Mouse (Mus musculus) retina, embryonic 14.5 days (tissue): ENCODE measurements at regions not wholly inside any gene's neighbourhood (a gene's known extent, or its start where the extent isn't known, plus 50 kb on each side); places are given as distances from the start of the nearest gene placed in this dataset.

Experiments used
- DNase-seq: peaks from one replicate; pipeline ENCODE4 v3.0.0-alpha.2; 2015; ENCODE audit warnings: low spot score

DNA sequence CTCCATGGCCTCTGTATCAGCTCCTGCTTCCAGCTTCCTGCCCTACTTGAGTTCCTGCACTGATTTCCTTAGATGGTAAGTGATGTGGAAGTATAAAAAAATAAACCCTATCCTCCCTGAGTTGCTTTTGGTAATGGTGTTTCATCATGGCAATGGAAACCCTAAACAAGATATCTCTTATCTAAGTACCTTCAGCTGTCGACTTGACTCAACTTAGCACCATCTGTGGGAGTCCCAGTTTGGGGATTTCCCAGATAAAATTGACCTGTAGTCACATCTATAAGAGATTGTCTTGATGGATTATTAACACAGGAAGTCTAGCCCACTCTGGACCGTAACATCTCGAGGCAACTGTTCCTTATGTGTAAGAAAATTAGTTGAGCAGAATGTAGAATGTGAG lies 570.2 kb upstream of the Gm10306 start:
- DNase-seq, result no peak

- DNase-seq, result no peak
Observed at GRCm38 (mm10) chr4:93990273-93990869, 566.0 kb upstream of the Gm10306 start.

GRCm38 (mm10) chr4:94005818-94006217 lies 550.5 kb upstream of the Gm10306 start:
- DNase-seq, result no peak

- peak; percentile 82 for DNase-seq
Observed at GRCm38 (mm10) chr4:94007088-94007768, 549.1 kb upstream of the Gm10306 start.

- DNase-seq, result no peak
Observed at GRCm38 (mm10) chr4:94015713-94016112, 540.6 kb upstream of the Gm10306 start.

DNA sequence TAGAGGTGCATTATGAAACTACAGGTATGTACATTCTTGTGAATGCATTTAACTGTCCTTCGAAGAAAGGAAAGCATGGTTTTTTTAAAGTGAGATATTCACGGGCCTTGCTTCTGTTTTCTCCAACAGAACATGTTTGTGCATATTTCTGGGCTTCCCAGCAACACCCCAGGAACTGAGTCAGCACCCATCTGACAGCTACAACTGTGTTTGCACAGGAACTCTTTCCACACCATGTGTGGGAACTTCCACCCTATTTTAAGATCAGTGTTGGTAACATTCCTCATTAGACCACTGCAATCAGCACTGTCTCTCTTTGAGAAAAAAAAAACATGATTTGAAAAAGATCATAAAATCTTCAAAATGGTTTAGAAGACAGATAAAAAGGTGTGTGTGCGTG lies 538.6 kb upstream of the Gm10306 start:
- no peak for DNase-seq

GRCm38 (mm10) chr4:94049629-94050310 lies 506.6 kb upstream of the Gm10306 start:
- no peak for DNase-seq

DNA sequence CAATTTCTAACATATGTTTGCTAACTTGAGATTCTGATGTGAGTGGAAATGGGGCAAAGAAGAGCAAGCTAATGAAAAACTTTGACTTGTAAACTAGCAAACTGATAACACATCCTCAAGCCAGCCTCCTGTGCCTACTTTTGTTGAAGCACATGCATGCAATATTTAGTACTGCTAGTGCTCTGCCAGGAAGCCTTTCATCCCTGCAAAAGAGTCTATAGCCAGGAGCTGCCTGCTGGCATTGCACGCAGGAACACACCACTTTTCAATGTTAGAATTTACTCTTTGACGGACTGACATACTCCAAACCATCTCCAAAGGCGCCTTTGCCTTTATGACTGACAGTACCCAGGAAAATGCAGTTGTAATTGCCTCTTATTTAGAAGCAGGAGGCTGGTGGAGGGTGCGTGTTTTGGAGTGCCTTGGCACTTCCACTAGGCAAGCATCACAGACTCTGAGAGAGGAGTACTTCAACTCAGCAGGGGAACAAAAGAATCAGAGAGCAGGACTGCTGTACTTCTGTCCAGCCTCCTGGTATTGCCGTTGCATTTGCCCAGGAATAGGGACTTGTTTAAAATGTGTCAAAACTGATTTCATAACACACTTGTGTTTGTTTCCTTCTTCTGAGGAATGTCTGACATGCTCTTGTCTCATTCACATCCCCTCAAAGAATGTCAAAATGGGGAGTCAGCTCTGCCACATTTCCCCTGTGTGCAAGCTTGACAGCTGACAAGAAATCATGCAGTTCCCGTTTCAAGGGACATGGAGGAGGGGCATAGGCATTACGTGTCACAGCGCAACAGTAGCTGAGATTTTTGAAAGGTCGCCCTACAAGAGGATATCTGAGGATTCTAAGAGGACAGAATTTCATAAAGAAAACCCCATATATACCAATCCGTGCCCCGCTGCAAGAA lies 503.8 kb upstream of the Gm10306 start:
- no peak for DNase-seq

DNA sequence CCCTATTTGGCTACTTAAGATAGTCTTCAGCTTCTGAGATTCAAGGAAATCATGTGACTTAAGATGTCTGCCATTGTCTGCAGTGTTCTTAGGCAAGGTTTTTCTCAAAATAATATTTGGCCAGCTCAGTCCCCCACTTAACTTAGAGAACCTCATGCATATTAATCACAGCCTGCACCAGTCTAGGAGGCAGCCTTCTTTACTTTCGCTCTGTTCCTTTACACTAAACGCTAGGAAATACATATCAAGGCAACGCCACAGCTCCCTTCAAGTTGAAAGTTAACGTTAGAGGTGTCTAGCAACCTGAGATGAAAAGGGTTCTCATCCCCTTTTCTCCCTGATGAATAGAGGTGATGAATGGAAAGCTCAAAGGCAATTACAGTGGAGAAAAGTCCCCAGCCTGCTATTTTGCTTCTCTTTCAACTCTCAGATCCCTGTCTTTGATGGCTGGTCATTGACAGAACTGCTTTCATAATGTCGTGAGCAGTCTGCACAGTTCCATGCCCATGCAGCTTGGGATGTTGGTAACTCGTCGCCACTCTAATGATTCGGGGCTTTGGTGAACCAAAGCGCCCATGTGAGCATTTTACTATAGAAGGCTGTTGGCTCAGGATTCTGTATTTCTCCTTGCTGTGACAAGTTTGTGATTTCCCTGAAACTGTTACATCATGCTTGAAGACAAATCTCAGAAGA lies 483.0 kb upstream of the Gm10306 start:
- no peak for DNase-seq

GRCm38 (mm10) chr4:94082839-94083238 lies 473.5 kb upstream of the Gm10306 start:
- DNase-seq, result no peak

- no peak for DNase-seq
Observed at GRCm38 (mm10) chr4:94094379-94094778, 462.0 kb upstream of the Gm10306 start.

DNA sequence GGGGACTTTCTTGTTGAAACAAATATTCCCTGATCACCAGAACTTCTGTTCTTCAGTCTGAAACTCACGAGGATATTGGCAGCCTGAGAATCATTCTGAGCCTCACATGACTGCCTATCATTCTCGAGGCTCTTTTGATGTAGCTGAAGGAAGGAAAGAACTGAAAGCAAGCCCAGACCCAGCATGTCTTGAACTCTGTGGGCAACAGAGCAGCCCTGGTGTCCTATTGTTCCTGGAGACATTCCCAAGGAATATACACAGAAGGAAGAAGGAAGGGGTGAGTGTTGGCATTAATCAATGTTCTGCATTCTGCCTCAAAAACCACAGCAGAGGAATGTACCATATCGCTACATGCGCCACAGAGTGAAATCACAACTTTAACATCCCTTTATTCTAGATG lies 449.4 kb upstream of the Gm10306 start:
- no peak for DNase-seq

DNA sequence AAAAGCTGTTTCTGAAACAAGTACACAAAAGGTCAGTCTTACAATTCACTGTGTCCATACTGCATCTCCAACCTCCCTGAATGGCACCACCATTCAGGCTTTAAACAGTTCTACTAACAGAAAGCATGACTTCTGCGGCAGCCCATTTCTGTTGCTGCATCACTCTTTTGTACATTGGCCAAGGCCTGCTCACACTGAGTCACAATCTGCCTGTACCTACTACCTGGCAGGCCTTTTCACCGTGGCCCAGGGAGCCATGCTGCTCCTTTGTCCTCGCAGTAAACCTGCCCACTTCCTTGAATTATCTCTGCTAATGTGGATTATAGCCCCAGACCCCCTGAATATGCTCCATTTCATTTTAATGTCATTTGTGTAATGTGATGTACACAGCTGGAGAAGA lies 439.5 kb upstream of the Gm10306 start:
- DNase-seq, result no peak

- DNase-seq, result peak; percentile 25
Observed at GRCm38 (mm10) chr4:94124177-94124576, 432.2 kb upstream of the Gm10306 start.

- DNase-seq, result no peak
Observed at GRCm38 (mm10) chr4:94137921-94138320, 418.4 kb upstream of the Gm10306 start.

DNA sequence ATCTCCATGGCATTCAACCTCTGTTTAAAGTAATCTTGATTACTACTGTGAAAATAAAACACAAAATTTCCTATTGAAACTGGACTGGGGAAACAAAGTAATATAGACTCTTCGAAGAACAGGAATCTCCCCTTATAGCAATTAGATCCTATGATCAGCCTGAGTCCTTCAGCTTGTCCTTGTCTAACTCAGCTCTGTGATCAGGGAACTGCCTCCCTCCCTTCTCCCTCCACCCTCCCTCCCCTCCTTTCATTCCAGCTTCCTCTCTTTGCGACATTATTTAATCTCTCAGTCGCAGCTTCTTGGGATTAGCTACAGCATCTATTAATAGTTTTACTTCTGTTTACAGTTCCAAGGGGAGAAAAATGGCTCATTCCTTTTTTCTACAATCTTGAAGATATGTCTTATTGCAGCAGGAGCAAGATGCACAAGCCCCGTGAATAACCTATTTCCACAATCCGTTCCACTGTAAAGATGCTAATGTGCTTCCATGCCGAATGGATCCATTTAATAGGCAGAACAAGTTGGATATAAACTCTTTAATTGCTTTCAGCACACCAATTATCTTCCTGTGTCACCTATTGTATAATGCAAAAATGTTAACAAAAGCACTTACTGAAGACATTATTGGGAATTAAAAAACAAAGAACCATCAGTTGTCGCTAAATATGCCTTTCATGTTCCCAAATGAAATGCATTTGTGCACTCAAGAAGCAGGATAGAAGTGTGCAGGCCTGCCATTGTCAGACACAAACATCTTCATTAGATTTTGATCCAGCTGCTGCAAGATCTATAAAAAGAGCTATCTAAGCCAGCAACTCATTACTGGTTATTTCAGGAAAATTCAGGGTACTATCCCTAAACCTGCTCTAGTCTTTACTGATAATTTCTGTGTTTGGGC lies 411.2 kb upstream of the Gm10306 start:
- DNase-seq, result peak; percentile 13

DNA sequence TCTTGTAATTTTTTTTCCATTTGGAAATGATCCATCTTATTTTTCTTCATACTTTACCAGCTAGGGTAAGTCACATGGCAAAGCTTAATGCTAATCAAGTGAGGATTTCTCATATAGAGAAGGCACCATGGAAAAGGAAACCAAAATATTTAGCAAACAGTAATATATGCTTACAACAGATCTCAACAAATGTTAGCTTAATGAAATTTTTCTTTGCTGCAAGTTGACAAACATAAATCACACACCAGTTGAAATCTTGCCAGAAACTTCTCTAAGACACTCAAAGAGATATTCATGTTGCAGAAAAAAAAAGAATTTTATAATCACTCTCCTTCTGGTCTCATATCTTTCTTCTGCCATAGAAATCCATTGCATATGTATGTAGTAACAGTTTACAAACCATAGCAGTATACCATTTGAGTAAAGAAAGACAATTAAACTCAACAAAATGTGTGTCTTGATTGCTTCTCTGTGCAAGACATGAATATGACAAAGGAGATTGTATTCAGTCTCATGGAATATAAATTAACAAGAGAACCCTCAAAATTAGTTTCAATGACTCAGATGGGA lies 408.3 kb upstream of the Gm10306 start:
- DNase-seq, result no peak

DNA sequence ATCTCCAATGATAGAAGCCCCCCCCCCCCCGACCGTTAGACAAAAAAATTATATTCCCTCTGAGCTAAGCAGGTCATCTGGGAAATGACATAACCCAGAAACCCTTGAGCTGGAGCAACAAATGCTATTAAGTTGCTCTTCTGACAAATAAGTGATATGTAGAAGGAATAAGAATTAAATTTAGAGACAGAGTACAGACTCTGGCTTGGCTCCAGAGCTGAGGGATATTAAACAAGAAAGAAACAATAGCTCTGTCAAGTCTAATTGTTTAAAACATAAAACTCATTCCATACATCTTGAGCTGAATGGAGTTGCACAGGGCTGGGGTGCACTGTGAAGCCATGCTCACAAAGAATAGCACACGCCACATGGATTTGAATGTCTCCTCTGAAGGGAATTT lies 407.3 kb upstream of the Gm10306 start:
- peak; percentile 56 for DNase-seq

- no peak for DNase-seq
Observed at GRCm38 (mm10) chr4:94160620-94161019, 395.7 kb upstream of the Gm10306 start.

GRCm38 (mm10) chr4:94173096-94173495 lies 383.2 kb upstream of the Gm10306 start:
- no peak for DNase-seq
